10 mouse cellular contexts compared by ENCODE assay signal in genomic region chr3:152993608-152994007, GRCm38 (mm10).
"Had no signal": no experiment of that assay in that cellular context is flagged by ENCODE, and none has a peak within 500 bp of the region (broad histone marks: within the 10 kb centered on the region; RNA-seq: fewer than 3 reads in every experiment).

No protein-coding gene starts in this region.

- DNase-seq: lung, adult 18-20 months; lung, embryonic 14.5 days; lung, postnatal 10 days; lung, postnatal 4 days; right cerebral cortex, postnatal 14 days; thymus, adult 2 months; thymus, postnatal 25 days; thymus, postnatal 4 days had no signal

- ATAC-seq: midbrain, embryonic 13.5 days; midbrain, embryonic 15.5 days had no signal
